Mouse (Mus musculus) kidney, adult 18-20 months (tissue): ENCODE measurements at regions not wholly inside any gene's neighbourhood (a gene's known extent, or its start where the extent isn't known, plus 50 kb on each side); places are given as distances from the start of the nearest gene placed in this dataset.

Source experiments
- DNase-seq: peaks from one replicate; pipeline ENCODE4 v3.0.0; 2021

GRCm38 (mm10) chr13:116795041-116795440 lies 230.3 kb downstream of the Parp8 start:
- no peak for DNase-seq

GRCm38 (mm10) chr13:116781616-116782015 lies 243.7 kb downstream of the Parp8 start:
- DNase-seq = no peak

GRCm38 (mm10) chr13:116765491-116765890 lies 259.8 kb downstream of the Parp8 start:
- no peak for DNase-seq

- DNase-seq = no peak
Measured at GRCm38 (mm10) chr13:116759912-116760311, 265.4 kb downstream of the Parp8 start.

GRCm38 (mm10) chr13:116740825-116741224 lies 284.5 kb downstream of the Parp8 start:
- no peak for DNase-seq

- no peak for DNase-seq
Measured at GRCm38 (mm10) chr13:116723361-116724153, 301.8 kb downstream of the Parp8 start.

- DNase-seq = peak; percentile 55
Measured at GRCm38 (mm10) chr13:116714809-116715208, 310.5 kb downstream of the Parp8 start.

- peak; percentile 67 for DNase-seq
Measured at GRCm38 (mm10) chr13:116711866-116712593, 313.3 kb downstream of the Parp8 start.

- peak; percentile 8 for DNase-seq
Measured at GRCm38 (mm10) chr13:116711148-116711865, 314.0 kb downstream of the Parp8 start.

- no peak for DNase-seq
Measured at GRCm38 (mm10) chr13:116709671-116710070, 315.7 kb downstream of the Parp8 start.

GRCm38 (mm10) chr13:116708846-116709245 lies 316.5 kb downstream of the Parp8 start:
- DNase-seq = no peak

GRCm38 (mm10) chr13:116708456-116708780 lies 316.9 kb downstream of the Parp8 start:
- no peak for DNase-seq

- peak; percentile 8 for DNase-seq
Measured at GRCm38 (mm10) chr13:116707621-116708455, 317.5 kb downstream of the Parp8 start.

- DNase-seq = no peak
Measured at GRCm38 (mm10) chr13:116706401-116707330, 318.7 kb downstream of the Parp8 start.

- DNase-seq = peak; percentile 8
Measured at GRCm38 (mm10) chr13:116705611-116706386, 319.5 kb downstream of the Parp8 start.

GRCm38 (mm10) chr13:116688714-116689113 lies 336.6 kb downstream of the Parp8 start:
- DNase-seq = no peak
